Mouse (Mus musculus) small intestine, adult 2 months (tissue): ENCODE results near the gene Tas1r2.

Experiments
- CTCF ChIP-seq: fragments of 200-500 bp; IDR thresholded peaks from 2 replicates; pipeline ENCODE4 v1.5.1; 2012; ENCODE audit warnings: low read depth, mild to moderate bottlenecking, control low read depth, inconsistent platforms, low read length, moderate library complexity, mixed read lengths; ENCODE audit not compliant: insufficient replicate concordance, insufficient read length; ENCODE audit errors: extremely low read depth
- POLR2A ChIP-seq: fragments of 200-500 bp; IDR thresholded peaks from 2 replicates; pipeline ENCODE4 v1.6.1; 2012; ENCODE audit warnings: low read depth, mild to moderate bottlenecking, control low read depth, inconsistent platforms, low read length, moderate library complexity

GRCm38 (mm10) chr4:139684639-139685017 is 31.3 kb downstream of the Tas1r2 start:
- peak; percentile 64; the same call in 1 of the 2 replicates for TF ChIP-seq CTCF
- TF ChIP-seq POLR2A = no peak
